Mouse (Mus musculus): ENCODE results near the gene Zic2. TPM values are rescaled to one million over a fixed set of nuclear protein-coding genes. Genes with fewer than 3 reads are reported as not detected.

The Zic2 gene
- total RNA-seq, 2 experiments from 2014 or later = 17.3 to 19.5 TPM

DNA sequence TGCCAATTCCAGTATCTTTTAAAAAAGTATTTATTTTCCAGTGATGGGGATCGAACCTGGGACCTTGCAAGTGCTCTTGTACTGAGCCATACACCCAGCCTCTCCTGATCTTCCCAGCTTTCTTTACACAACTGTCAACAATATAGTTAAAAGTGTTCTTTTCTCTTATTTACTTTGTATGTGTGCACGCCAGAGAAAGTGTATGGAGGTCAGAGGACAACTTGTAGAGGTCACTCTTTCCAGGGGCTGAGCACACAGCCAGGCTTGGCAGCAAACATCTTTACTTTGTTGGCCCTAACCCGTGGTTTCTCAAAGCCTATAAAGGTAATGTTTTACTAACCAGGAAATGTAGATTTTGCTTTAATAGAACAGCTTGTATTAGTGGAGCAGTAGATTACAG, 36.3 kb downstream of the Zic2 start:
- no peak for DNase-seq

DNA sequence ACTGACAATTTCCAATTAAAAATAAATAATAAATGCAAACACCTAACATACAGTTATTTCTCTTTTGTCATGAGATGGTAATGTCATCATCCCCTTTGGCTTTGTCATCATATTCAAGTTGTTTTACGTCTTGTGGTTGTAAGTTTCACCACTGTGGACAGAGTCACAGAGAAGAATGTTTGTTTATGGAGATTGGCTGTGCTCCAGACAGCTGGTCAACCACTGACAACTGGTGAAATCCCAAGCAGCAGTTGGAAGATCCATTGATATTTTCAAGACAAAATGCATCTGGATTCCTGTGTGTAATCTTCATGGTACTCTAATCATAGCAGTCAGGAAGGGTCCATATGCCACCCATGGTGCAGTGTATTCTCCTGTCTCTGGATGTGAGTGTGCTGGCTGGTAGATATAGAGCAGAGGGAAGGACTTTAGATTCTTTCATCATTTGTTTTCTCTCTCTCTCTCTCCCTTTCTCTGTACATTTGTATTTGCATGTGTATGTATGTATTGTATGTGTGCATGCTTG, 38.3 kb downstream of the Zic2 start:
- DNase-seq = no peak

DNA sequence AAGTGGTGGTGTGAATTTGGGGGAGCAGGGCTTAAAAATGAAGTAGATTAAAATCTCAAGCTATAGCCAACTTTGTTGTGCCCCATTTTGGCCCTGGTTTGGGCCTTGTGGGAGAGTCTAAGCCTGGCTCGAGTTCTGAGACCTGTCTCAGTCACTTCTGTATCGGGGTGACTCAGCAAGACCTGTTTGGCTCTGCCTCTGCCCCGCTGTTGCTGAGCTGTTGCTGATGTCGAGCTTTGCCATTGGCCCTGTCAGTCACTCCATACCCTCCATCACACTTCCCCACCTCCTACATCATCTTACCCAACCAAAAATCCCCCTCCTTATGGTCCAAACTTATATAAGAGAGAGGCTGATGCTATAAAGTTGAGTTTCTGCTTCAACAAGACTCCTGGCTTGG, 53.2 kb downstream of the Zic2 start:
- no peak for DNase-seq

Other genes starting within 250 kb of the Zic2 start
- gene Gm5089, start 24.3 kb upstream of the Zic2 start, total RNA-seq (2021) = under 1 TPM; 0.27 to 0.68 TPM
- 1 to 10 TPM; 2.3 to 4.6 TPM for gene Zic5, start 9.8 kb upstream of the Zic2 start, total RNA-seq (2021)
- gene Gm10837, start 15.2 kb downstream of the Zic2 start, total RNA-seq (2021) = not detected
- gene Pcca, start 58.9 kb downstream of the Zic2 start, total RNA-seq (2021) = 10 to 100 TPM; 36.1 to 52.2 TPM